Mouse (Mus musculus) adrenal gland, adult 18-20 months (tissue): ENCODE results near the gene Nfkb2. TPM values are rescaled to one million over a fixed set of nuclear protein-coding genes. Genes with fewer than 3 reads are reported as not detected.

ENCODE experiments used
- DNase-seq, 2 experiments: peaks; one replicate each; pipeline ENCODE4 v3.0.0; 2021 to 2022; ENCODE audit warnings: low spot score in 2 of 2
- total RNA-seq, 2 experiments: library from RNA; stranded (reverse); gene quantifications; 1 replicate in 1 of 2; 2 replicates in 1 of 2; pipeline ENCODE4 v1.2.3; 2021

Nfkb2 gene
- total RNA-seq, 2 experiments from 2014 or later: 40.4 to 42.8 TPM

DNA sequence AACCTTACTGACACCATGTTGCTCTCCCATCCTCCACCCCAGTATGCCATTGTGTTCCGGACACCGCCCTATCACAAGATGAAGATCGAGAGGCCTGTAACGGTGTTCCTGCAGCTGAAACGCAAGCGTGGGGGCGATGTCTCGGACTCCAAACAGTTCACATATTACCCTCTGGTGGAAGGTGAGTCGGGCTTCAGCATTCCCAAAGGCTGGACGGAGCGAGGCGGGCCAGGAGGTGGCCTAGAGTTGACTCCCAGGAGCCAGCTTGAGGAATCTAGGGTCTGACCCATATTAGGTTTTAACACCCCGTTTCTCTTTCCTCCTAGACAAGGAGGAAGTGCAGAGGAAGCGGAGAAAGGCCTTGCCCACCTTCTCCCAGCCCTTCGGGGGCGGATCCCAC, 4.2 kb downstream of the Nfkb2 start:
- DNase-seq: peak in 1 of 2 experiments; percentile 1

DNA sequence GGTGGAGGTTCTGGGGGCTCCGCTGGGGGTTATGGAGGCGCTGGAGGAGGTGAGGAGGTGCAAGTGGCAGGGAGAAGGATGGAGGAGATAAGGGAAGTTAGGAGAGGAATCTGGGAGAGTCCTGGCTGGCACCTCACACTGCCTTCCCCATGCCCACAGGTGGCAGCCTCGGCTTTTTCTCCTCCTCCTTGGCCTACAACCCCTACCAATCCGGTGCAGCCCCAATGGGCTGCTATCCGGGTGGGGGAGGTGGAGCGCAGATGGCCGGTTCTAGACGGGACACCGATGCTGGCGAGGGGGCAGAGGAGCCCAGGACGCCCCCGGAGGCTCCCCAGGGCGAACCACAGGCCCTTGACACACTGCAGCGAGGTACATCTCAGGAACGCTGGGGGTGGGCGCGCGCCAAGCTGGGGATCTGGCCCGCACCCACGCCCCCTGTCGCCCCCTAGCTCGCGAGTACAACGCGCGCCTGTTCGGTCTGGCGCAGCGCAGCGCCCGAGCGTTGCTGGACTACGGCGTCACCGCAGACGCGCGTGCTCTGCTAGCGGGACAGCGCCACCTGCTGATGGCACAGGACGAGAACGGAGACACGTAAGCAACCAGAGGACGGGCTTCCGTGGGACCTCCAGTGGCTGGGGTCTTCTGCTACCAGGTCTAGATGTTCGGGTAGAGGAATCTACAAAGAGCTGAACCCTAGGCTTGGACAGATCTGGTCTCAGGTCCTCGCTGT, 4.8 kb downstream of the Nfkb2 start:
- DNase-seq: peak; percentile 77 to 89

DNA sequence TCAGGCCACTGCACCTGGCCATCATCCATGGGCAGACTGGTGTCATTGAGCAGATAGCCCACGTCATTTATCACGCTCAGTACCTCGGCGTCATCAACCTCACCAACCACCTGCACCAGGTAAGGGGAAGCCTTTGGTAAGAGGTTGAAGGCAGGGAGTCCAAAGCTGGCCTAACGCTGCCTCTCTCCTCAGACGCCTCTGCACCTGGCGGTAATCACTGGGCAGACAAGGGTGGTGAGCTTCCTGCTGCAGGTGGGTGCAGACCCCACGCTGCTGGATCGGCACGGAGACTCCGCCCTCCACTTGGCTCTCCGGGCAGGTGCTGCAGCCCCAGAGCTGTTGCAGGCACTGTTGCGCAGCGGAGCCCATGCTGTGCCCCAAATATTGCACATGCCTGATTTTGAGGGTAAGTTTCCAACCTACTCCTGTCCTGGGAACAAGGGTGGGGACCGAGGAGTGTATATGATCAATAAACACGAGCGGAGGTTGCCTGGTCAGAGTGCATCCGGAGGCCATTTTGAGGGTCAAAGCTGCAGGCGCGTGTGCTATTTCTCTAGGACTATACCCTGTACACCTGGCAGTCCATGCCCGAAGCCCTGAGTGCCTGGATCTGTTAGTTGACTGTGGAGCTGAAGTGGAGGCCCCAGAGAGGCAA, 5.7 kb downstream of the Nfkb2 start:
- DNase-seq: peak in 1 of 2 experiments; percentile 2

DNA sequence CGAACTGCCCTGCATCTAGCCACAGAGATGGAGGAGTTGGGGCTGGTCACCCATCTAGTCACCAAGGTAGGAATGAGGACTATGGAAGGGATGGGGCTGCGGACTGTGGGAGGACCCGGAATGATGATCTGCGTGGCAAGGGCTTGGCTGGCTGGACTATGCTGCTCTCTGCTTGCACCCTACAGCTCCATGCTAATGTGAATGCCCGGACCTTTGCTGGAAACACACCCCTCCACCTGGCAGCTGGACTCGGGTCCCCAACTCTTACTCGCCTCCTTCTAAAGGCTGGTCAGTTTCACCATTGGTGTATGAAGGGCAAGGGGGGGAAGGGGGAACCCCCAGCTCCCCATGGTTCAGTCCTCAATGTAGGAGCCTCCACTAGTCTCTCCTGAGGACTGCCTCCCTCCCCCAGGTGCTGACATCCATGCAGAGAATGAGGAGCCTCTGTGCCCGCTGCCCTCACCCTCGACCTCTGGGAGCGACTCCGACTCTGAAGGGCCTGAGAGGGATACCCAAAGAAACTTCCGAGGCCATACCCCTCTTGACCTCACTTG, 6.3 kb downstream of the Nfkb2 start:
- DNase-seq: peak in 1 of 2 experiments; percentile 1

DNA sequence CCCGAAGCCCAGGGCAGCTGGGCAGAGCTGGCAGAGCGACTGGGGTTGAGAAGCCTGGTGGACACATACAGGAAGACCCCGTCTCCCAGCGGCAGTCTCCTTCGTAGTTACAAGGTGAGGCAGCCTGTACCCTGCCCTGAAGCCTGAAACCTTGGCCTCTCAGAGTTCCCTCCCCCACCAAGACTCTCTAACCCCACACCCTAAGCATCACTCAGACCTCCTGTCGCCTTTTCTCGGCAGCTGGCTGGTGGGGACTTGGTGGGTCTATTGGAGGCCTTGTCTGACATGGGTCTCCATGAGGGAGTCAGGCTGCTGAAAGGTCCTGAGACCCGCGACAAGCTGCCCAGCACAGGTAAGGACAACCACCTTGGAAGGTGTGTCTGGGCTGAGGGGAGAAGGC, 7.2 kb downstream of the Nfkb2 start:
- peak in 1 of 2 experiments; percentile 1 for DNase-seq

DNA sequence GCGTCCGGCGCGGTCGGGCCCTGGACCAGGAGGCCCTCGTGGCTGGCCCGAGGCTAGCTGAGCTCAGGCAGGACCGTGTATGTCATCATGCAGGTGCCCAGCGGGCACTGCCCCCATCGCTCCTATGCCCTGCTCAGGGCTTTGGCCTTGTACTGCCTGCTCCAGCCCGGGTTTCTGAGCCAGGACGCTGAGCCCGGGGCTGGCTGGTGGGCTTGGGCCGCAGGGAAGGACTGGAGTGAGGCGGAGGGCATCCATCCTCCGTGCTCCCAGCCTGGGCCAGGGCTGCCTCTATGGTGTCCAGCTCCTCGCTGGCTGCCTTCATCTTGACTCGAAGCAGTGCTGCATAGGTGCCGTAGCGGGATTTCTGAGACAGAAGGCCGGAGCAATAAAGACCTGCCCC, 8.4 kb downstream of the Nfkb2 start:
- DNase-seq: peak in 1 of 2 experiments; percentile 2

DNA sequence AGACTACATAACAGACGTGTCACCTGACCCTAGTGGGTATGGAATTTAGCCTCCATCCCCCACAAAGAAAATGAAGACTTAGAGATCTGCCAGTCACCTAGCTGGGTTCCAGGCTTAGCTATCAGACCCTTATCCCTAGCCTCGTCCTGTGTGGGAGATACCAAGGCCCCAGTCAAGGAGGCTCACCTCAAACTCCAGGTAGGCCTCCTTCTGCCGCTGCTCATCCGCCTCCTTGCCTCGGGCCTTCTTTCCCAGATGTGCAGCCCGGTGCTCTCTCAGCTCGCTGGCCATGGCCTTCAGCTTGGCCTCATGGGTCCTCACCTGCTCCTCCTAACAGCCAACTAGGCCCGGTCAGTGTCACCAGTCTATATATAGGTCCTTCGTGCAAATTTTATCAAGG, 9.0 kb downstream of the Nfkb2 start:
- DNase-seq: no peak

DNA sequence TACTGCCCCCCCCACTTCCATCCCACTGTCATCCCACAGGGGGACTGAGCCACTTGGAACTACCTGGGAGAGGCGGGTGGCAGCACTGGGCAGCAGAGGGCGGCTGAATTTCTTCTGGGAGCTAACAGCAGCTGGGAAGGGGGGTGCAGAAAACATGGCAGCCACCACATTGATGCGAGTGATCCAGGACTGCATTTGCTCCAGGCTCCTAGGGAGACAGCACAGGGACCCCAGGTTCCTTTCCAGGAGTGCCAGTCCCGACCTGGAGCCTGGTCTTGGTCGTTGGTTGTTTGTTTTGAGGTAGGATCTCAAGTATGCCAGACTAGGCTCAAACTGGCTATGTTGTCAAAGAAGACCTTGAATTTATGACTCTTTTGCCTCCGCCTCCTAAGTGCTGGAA, 9.5 kb downstream of the Nfkb2 start:
- DNase-seq: no peak

DNA sequence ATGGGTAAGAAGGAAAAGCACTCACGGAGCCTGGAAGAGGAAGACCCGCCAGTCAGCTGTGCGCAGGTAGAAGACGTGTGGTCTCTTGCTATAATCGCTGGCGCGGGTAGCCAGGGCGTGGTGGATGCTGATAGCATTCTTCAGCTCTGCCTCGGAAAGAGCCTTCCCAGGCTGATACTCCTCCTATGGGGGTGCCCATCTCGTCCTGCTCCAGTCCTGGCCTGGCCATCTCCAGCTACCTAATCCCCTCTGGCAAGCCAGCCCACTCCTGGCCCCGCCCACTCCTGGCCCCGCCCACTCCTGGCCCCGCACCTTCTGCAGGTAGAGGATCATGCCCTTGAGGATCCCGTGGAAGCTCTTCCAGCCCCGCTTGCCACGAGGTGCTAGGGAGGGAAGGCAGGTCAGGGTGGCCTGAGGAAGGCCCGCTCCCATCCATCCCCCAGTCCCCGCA, 10.1 kb downstream of the Nfkb2 start:
- DNase-seq: peak; percentile 8 to 26

DNA sequence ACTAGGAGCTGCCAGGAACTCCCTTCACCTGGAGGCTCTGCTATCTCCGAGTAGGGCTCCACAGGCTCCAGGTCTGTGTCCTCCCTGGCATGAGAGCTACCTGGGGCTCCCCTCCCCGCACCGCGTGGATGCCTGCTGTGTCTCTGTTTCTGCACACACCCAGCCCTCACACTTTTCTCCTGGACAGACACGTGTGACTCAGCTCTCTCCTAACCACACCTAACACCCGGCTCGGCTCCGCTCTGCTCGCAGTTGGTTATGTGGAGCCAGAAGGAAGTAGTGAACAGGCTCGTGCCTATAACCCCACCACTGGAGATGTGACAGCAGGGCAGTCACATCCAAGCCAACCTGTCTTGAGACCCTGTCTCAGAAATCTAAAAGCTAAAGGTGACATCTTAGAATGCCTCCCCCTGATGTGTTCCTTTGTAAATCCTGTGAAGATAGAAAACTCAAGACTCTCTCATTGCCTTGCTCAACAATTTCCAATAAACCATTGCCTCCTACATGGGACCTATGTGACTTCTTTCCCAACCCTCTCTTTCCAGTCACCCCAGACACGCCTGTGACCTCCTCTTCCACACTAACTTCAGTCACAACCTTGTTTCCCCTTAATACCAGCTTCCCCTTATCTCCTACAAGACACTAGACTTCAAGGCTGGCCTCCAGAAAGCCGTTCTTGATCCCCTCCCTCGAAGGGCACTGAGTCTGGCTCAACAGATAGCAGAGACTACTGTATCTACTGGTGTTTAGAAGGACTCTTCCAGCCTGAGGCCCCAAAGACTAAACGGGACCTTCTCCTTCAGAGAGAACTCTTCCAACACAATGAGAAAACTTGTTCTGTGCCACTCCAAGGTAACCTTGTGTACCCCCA, 11.0 kb downstream of the Nfkb2 start:
- peak in 1 of 2 experiments; percentile 5 for DNase-seq

DNA sequence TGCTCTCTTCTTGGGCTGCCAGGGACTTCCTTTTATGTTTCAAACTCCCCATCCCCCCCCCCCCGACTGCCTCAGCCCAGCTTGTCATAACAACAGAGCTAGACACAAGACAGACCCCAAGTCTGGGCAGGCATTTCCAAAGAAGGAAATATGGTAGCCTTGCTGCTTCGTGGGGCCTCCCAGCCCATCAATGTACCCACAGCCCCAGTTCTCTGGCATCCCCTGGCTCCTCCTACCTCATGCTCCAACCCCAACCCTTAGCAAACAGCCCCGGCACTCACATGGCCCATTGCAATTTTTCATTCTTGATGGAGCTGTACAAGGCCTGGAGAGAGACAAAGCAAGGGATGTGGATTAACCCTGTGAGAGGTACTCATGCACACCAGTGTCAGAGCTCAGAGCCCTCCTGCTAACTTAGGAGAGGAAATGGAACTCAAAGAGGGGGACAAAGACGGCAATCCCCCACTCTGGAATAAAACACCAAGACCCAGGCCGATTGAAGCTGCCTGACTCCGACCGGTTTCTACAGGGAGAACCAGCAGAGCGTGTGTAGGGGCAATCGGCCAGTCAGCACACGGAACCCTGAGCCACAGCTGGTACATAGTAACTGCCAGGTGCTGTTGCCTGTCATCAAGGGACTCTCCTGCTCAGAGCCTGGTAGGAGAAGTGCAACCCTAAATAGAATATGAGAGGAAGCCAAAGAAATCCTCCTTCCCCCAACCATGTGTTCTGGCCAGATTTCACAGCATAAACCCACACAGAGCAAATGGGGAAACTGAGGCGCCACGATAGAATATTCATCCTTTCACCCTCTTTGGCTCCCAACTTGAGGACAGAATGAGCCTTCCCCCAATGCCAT, 11.9 kb downstream of the Nfkb2 start:
- peak in 1 of 2 experiments; percentile 0 for DNase-seq

DNA sequence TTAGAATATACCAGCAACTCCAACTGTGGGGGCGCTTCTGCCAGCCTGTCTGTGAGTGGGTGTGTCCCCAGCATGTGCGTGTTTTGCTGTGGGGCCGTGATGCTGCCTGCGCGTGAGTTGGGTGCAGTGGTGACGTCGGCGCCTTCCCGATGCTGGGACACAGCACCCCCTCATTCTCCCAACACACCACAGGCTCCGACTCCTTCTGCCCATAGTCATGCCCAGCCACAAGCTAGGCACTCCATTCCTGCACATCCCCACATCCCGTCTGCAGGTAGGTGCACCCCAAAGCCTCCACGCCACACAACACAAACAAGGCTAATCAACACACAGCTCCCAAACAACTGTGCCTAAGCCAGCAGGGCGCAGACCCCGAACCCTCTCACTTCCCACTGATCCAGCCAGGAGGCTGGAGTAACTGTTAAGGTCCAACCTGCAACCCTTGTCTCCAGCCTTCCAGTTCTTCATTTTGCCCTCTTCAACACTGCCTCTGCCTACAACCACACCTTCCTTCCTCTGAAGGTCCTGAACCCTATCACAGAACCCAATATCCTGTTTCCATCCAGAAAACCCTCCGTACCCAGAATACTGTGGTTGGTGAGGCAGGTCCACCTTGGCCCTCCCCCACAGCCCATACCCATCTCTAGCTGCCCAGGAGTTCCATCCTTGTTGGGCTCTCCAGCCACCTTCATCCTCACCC, 12.9 kb downstream of the Nfkb2 start:
- DNase-seq: peak in 1 of 2 experiments; percentile 3

DNA sequence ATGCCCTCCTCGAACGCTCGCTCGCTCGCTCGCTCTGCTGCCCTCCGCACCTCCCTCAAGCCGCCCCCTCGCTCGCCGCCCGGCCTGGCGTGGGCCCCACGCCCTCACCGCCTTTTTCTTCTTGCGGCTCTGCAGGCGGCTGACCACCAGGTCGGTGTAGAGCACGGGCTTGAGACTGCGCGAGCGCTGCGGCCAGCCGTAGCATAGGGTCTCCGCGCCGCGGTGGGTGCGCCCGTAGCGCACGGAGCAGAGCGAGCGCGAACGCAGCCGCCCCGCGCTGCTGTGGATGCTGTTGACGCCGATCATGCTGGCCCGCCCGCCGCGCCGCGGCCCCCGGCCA, 13.4 kb downstream of the Nfkb2 start:
- DNase-seq: peak in 1 of 2 experiments; percentile 2

DNA sequence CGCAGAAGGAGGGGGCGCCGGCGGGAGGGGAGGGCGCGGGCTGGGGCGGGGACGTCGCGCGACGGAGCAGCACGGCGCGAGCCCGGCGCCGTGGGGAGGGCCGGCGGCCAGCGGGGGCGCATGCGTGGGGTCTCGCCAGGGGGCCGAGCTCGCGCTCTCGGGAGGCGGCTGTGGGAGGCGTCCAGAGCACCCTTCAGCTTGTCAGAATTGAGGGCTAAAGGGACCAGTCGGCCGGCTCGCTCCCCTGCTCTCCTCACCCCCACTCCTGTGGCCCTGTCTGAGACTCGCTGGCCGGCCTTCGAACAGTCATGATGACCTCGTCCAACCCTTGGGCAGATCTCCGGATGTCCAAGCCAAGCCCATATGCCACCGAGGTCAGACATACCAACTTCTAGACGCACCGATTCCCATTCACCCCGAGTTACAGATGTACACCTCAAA, 13.9 kb downstream of the Nfkb2 start:
- peak; percentile 22 to 33 for DNase-seq

DNA sequence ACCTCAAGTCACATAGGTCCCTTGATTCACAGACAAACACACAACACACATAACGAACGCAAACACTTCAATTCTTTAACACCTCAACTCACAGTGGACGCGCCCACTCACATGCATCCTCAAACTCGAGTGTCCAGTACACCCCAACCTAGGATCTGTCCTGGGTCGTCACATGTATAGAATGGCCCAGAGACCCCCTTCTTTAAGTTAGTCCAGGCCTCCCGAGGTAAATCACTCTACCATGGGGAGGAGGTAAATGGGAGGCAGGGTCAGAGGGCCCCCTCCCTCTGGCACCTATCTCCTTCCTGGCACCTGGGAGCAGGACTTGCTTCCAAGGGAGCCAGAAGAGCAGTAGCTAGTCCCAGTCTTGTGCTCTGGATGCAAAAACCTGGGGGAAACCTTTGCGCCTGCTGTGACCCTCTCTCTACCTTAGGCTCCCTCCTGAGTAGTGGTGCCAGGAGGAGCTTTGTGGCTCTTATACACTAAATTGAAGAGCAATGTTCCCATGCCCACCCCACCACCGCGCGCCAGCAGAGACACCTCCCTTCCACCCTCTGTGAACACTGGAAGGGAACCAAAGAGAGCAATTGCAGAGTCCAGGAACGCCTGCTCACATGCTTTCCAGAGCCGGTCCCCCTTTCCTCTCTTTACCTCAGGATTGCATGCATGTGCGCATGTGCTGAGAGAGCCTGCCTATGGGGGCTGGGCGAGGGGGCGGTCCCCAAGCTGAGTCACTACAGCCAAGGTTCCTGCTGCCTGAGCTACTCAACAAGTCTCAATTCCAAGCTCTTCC, 14.7 kb downstream of the Nfkb2 start:
- peak; percentile 66 to 77 for DNase-seq

DNA sequence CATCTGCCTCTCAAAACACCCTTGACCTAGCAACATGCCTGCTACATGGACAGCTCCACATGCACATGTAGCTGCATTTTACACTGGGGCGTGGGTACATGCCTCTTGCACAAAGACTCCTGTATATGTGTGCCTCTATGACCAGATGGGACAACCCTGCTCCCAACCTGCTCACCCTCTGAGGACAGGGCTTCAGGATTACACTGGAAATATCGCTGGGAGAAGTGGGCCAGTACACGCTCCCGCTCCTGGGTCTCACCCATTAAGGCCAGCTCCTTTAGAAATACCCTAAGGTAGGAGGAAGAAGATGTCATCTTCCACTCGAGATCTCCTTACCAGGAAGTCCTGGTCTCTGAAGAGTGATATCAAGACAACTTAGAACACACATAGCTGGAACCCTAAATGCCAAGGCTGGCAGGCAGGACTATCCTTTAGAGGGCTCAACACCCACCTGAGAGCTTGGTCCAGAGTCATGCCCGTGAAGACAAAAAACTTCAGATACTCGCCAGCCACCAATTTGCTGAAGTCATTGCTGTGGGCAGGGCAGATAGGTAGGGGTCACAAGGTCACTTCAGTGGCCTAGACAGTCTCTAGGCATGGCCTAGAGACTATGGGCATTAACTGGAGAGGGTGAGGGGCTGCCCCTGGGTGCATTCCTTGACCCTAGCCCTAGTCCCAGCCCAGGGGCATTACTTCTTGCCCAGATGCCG, 16.1 kb downstream of the Nfkb2 start:
- DNase-seq: peak in 1 of 2 experiments; percentile 10

DNA sequence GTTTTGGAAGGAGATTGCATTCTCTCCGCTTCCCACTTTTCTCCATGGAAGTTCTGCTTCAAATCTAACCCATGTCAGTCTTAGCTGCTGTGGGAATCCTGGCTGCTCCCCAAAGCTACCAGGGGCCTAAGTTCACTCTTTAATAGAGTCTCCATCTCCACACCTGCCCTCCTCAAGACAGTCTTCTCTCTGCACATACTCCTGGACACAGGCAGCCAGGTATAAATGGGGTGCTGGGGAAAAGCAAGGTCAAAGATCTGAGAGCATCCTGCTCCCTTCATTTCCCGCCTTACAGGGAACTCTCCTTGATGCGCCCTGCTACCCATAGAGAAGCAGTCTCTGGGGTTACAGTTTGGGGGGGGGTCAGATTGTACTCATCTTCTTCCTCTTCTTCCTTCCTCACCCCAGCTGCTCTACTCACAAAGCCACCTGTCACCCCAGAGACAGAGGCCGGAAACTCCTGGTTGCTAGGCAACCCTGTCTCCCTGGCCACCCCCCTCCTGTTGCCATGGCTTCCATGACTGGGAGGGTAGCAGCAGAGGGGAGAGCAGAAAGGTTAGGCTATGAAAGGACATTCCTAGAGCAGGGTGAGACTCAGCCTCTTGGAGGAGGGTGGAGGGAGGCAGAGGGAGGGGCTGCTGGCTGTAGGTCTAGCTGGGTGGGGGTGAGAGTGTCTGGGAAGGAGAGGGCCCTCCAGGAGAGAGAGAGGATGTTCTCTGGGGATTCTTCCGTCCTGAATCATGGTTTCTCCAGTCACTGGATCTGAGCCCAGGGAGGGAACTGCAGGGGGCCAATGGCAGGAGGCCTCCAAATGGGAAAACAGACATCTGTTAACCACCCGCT, 17.2 kb downstream of the Nfkb2 start:
- peak in 1 of 2 experiments; percentile 17 for DNase-seq
